ENCODE assay signal across 21 mouse cellular contexts in the genomic region with DNA sequence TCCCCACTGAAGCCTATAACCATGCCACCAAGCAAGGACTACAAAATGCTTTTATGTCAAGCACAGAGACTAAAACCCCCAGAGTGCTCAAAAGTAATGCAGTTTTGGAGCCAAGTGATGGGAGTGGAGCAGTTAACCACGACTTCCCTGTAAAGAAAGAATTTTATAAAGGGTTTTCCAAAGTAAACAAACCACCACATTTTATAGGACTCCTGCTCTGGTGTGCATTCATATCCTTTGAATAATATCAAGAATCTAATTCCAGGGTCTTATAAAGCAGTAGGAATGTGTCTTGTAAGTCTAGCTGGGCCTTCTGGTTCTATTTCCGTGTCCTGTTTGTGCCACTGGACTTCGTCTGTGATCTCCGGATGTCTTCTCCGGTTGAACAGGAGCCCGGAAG.
"Had no signal": no experiment of that assay in that cellular context is flagged by ENCODE, and none has a peak within 500 bp of the region (broad histone marks: within the 10 kb centered on the region; RNA-seq: fewer than 3 reads in every experiment).

No protein-coding gene starts in this region.

- H3K4me1 ChIP-seq: limb, embryonic 12.5 days; liver, embryonic 12.5 days; liver, embryonic 15.5 days; midbrain, embryonic 12.5 days; stomach, embryonic 15.5 days had no signal

- H3K4me3 ChIP-seq: left cerebral cortex, adult 2 months; limb, embryonic 12.5 days; liver, embryonic 12.5 days; liver, embryonic 15.5 days; lung, embryonic 15.5 days; midbrain, embryonic 12.5 days; stomach, embryonic 15.5 days had no signal

- H3K4me2 ChIP-seq: limb, embryonic 12.5 days; liver, embryonic 12.5 days; liver, embryonic 15.5 days; lung, embryonic 15.5 days; midbrain, embryonic 12.5 days; stomach, embryonic 15.5 days had no signal

- H3K27ac ChIP-seq: kidney, postnatal 0 days; left cerebral cortex, adult 2 months; limb, embryonic 12.5 days; liver, embryonic 12.5 days; liver, embryonic 15.5 days; lung, embryonic 15.5 days; midbrain, embryonic 12.5 days; stomach, embryonic 15.5 days had no signal

- H3K9ac ChIP-seq: limb, embryonic 12.5 days; liver, embryonic 12.5 days; liver, embryonic 15.5 days; lung, embryonic 15.5 days; midbrain, embryonic 12.5 days; stomach, embryonic 15.5 days had no signal

- H3K36me3 ChIP-seq: limb, embryonic 12.5 days; liver, embryonic 12.5 days; liver, embryonic 15.5 days; lung, embryonic 15.5 days; midbrain, embryonic 12.5 days; stomach, embryonic 15.5 days had no signal

- DNase-seq: kidney, adult 2 months; kidney, postnatal 25 days; layer of hippocampus, postnatal 36 days; liver; lung, adult 18-20 months; lung, postnatal 10 days; lung, postnatal 36 days; right cerebral cortex, adult 18-20 months; right cerebral cortex, postnatal 14 days; right cerebral cortex, postnatal 4 days; thymus, postnatal 25 days had no signal

- H3K27me3 ChIP-seq: limb, embryonic 12.5 days; liver, embryonic 12.5 days; liver, embryonic 15.5 days; lung, embryonic 15.5 days; midbrain, embryonic 12.5 days; stomach, embryonic 15.5 days had no signal

- ATAC-seq: intestine, postnatal 0 days; liver, embryonic 12.5 days; midbrain, embryonic 16.5 days had no signal

- H3K9me3 ChIP-seq: limb, embryonic 12.5 days; liver, embryonic 12.5 days; liver, embryonic 15.5 days; lung, embryonic 15.5 days; midbrain, embryonic 12.5 days; stomach, embryonic 15.5 days had no signal
